Mouse (Mus musculus) heart, adult 2 months (tissue): ENCODE data around the gene Bclaf1. TPM values are rescaled to one million over a fixed set of nuclear protein-coding genes. Genes with fewer than 3 reads are reported as not detected.

Experiments
- DNase-seq, 2 experiments: peaks; one replicate each; pipeline ENCODE4 v3.0.0; 2021
- H3K27ac ChIP-seq: fragments of 200-600 bp; 2 replicates; pipeline ENCODE4 v1.8.1; 2022
- H3K27me3 ChIP-seq: fragments of 200-500 bp; 2 replicates; pipeline ENCODE4 v1.6.1; 2012; ENCODE audit warnings: mild to moderate bottlenecking, low read length, inconsistent platforms, mixed read lengths; ENCODE audit not compliant: control insufficient read depth, insufficient read depth
- H3K36me3 ChIP-seq: fragments of 200-500 bp; 2 replicates; pipeline ENCODE4 v1.6.1; 2012; ENCODE audit warnings: low read length, inconsistent platforms; ENCODE audit not compliant: control insufficient read depth, insufficient read depth
- H3K4me1 ChIP-seq: fragments of 200-500 bp; 2 replicates; pipeline ENCODE4 v1.6.1; 2011; ENCODE audit warnings: low read length; ENCODE audit not compliant: control insufficient read depth, insufficient read depth
- H3K4me3 ChIP-seq: fragments of 200-600 bp; 2 replicates; pipeline ENCODE4 v1.8.1; 2022
- H3K79me2 ChIP-seq: fragments of 200-500 bp; replicated peaks from 2 replicates; pipeline ENCODE4 v1.6.1; 2012; ENCODE audit warnings: mild to moderate bottlenecking, inconsistent platforms, low read length, moderate library complexity, mixed read lengths; ENCODE audit not compliant: control insufficient read depth, insufficient read depth
- H3K9ac ChIP-seq: fragments of 200-500 bp; 2 replicates; pipeline ENCODE4 v1.6.1; 2012; ENCODE audit warnings: low read depth, mild to moderate bottlenecking, control low read depth, inconsistent platforms, low read length, mixed read lengths
- CTCF ChIP-seq: fragments of 200-600 bp; IDR thresholded peaks from 2 replicates; pipeline ENCODE4 v1.8.1; 2022; ENCODE audit warnings: antibody characterized with exemption, mild to moderate bottlenecking, moderate library complexity
- EP300 ChIP-seq: fragments of 200-500 bp; IDR thresholded peaks from 2 replicates; pipeline ENCODE4 v1.6.1; 2011; ENCODE audit warnings: low read depth, low read length, control low read depth; ENCODE audit not compliant: insufficient read depth
- POLR2A ChIP-seq: fragments of 200-500 bp; IDR thresholded peaks from 2 replicates; pipeline ENCODE4 v1.6.1; 2011; ENCODE audit warnings: mild to moderate bottlenecking, low read depth, low read length, control low read depth; ENCODE audit not compliant: insufficient read depth
- WGBS: fragments of 180-500 bp; shearing (Covaris S2); methylation state at CpG from one replicate; pipeline ENCODE4 v1.1.7; 2018; 5-methylcytosine and 5-hydroxymethylcytosine counted together
- intact Hi-C: fragments of 180-260 bp; cut with DNase I; formaldehyde crosslinking; loops from one replicate; pipeline ENCODE4 v1.15.1; 2025
- polyA plus RNA-seq: library from polyadenylated mRNA; depleted of rRNA; stranded (reverse); fragments of >200 nt; gene quantifications from 2 replicates; pipeline ENCODE4 v1.2.3, GENCODE M21; 2012
- total RNA-seq, 2 experiments: library from RNA; stranded (reverse); gene quantifications; 2 replicates each; pipeline ENCODE4 v1.2.3; 2021

Gene Bclaf1
- total and polyA plus RNA-seq, 3 experiments: 12.3 to 53.3 (median 44.1) TPM

DNA sequence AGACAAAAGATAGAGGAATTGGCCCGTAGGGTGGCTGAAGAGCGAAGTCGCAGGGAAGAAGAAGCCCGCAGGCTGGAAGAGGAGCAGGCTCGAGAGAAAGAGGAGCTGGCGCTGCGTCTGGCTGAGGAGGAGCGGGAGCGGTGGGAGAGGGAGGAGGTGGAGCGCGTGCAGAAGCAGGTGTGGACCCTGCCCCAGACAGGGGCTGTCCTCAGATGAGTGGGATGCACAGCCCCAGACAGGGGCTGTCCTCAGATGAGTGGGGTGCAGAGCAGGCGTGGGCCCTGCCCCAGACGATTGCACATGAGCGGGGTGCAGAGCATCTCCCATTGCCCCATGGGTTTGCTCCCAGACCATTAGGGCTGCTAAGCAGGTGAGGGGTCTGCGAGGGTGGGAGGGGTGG is 39.0 kb upstream of the Bclaf1 start:
- no peak for DNase-seq
- TF ChIP-seq POLR2A (no peak), EP300 (no peak), CTCF (no peak)
- Histone ChIP-seq H3K9ac (no peak overlapping the region), H3K4me3 (no peak overlapping the region), H3K36me3 (no peaks in the 10 kb centered on the region), H3K27me3 (no peaks in the 10 kb centered on the region), H3K79me2 (no peaks in the 10 kb centered on the region), H3K4me1 (no peaks in the 10 kb centered on the region), H3K27ac (no peak overlapping the region)
- WGBS: 77% methylated on average over 15 of the region's 15 CpGs
- intact Hi-C loops: no loop called here

DNA sequence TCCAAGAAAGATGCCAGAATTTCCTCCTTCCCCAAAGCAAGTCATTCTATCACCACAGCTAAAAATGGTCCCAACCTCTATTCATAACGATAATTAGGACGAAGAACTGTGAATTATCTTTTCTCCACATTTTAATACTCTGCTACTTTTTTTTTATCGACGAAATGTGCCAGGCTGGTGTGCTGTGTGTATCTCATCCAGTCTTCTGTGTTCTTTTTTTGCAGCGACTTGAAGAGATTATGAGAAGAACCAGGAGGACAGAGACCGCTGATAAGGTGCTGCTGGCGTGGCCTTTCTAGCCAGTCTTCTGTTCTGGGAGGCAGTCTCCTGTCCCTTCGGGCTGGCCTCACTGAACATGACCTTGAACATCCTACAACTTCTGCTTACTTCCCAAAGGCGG is 38.2 kb upstream of the Bclaf1 start:
- Histone ChIP-seq H3K27ac (no peak overlapping the region), H3K9ac (no peak overlapping the region), H3K79me2 (no peaks in the 10 kb centered on the region), H3K4me1 (no peaks in the 10 kb centered on the region), H3K4me3 (no peak overlapping the region), H3K36me3 (no peaks in the 10 kb centered on the region), H3K27me3 (no peaks in the 10 kb centered on the region)
- no peak for DNase-seq
- TF ChIP-seq POLR2A (no peak), EP300 (no peak), CTCF (no peak)
- intact Hi-C loops: no loop called here
- 55% methylated on average over 9 of the region's 9 CpGs for WGBS

DNA sequence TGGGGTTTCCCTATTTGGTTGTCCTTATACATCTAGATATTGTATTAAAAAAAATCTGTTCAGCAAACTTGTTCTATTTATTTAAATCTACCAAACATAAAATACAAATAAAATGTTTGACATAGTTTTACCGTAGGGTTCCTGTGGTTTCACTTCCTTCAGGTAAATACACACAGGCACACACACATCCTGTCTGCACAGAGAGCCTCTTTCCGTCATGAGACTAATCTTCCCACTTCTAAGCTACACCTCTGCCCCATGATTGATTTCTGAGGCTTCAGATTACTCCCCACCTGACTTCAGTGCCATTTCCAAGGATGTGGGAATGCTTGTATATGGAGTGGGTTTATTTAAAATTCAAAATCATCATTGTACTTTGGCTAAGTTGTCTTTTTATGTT is 30.8 kb upstream of the Bclaf1 start:
- DNase-seq: no peak
- Histone ChIP-seq H3K27ac (no peak overlapping the region), H3K9ac (no peak overlapping the region), H3K27me3 (no peaks in the 10 kb centered on the region), H3K79me2 (no peaks in the 10 kb centered on the region), H3K36me3 (no peaks in the 10 kb centered on the region), H3K4me1 (peaks cover 2% of the 10 kb centered on the region; the same call in 1 of the 2 replicates), H3K4me3 (no peak overlapping the region)
- TF ChIP-seq POLR2A (no peak), EP300 (no peak), CTCF (no peak)
- intact Hi-C loops: loop anchor here (10.0 kb wide), 1 partner anchor 127 kb away; no protein-coding TSS in a partner anchor
- 55% methylated on average over 2 of the region's 2 CpGs for whole genome bisulfite sequencing

DNA sequence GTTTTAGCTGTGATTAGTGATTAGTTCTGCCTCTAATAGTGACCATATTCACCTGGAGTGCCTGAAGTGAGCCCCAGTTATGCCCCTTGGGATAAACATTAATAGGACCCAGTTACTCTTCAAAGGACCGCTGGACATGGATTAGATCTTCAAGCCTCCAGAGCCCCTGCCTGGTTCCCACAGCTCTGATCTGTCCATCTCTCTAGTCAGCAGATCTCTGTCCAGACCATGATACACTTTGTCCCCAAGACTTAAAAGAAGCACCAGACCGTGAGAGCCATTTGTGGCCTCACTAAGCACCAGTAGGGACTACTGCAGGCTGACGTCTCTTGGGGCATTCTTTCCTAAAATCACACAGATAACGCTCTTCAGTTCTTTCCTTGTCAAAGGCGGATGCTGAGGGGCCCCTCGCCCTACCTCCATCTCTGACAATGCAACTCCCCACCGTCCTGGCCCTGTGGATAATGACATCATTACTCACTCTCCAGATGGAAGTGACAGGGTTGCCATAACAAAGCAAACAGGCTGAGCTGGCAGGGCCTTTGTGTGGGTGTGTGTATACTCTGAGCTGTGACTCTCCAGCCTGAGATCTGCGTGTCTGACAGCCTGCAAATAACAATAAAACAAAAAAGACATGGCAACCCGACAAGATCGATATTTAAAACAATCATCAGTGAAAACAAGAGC is 26.8 kb upstream of the Bclaf1 start:
- DNase-seq: peak in 1 of 2 experiments; percentile 30
- no peaks in the 10 kb centered on the region for H3K79me2 ChIP-seq
- no peak overlapping the region for H3K4me3 ChIP-seq
- no peak overlapping the region for H3K9ac ChIP-seq
- no peak overlapping the region; the same call in 1 of the 2 replicates for H3K27ac ChIP-seq
- TF ChIP-seq POLR2A (no peak), CTCF (no peak), EP300 (no peak)
- H3K27me3 ChIP-seq: no peaks in the 10 kb centered on the region
- intact Hi-C loops: loop anchor here (10.0 kb wide), 1 partner anchor 131 kb away; no protein-coding TSS in a partner anchor
- no peaks in the 10 kb centered on the region for H3K36me3 ChIP-seq
- peaks cover 2% of the 10 kb centered on the region; the same call in 1 of the 2 replicates for H3K4me1 ChIP-seq
- WGBS: 25% methylated on average over 10 of the region's 10 CpGs

DNA sequence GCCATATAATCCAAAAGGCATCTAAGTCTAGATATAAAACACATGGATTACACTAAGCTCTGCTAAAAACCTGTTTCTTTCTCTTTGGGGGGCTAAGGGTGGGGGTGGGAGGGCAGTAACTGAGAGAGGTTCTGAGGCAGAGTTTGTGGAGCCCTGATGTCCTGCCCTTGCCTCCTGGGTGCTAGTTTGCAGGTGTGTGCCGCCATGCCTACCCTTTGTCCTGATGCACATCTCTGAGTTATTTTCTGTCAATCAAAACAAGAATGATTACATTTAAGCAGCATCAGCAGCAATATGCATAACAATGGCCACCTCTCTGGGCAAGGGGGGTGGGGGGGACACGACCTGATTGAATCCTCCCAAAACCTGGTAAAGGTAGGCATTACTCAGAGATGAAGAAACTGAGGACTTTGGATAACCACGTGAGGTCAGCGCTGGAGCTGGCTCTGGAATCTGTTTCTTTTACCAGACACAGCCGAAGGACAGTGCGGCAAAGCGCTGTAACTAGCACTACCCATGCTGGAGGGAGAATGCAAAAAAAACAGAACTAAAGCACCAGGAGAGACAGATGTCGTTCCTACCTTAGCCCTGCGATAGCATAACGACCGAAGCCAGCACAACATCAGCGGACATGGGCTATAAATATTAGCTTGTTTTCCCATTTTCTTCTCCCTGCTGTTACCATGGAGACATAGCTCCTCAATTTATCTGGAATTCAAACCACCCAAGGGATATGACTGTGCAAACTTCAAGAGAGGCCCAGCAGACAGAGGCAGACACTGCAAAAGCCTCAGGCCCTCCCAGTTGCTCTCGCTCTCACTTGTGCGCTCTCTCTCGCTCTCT is 26.1 kb upstream of the Bclaf1 start:
- peaks cover 3% of the 10 kb centered on the region for H3K4me1 ChIP-seq
- peak overlapping the region; percentile 38; the same call in 1 of the 2 replicates for H3K9ac ChIP-seq
- H3K27me3 ChIP-seq: no peaks in the 10 kb centered on the region
- peak; percentile 45; the same call in 1 of the 2 replicates for TF ChIP-seq POLR2A
- TF ChIP-seq EP300: no peak
- no peak for TF ChIP-seq CTCF
- intact Hi-C loops: loop anchor here (10.0 kb wide), 1 partner anchor 131 kb away; no protein-coding TSS in a partner anchor
- WGBS: 49% methylated on average over 15 of the region's 15 CpGs
- no peak overlapping the region for H3K4me3 ChIP-seq
- H3K27ac ChIP-seq: peak overlapping the region; percentile 53
- no peaks in the 10 kb centered on the region for H3K36me3 ChIP-seq
- DNase-seq: peak; percentile 24 to 37
- H3K79me2 ChIP-seq: no peaks in the 10 kb centered on the region
